Comparison of ENCODE assay signal across 11 mouse cellular contexts in the genomic region with DNA sequence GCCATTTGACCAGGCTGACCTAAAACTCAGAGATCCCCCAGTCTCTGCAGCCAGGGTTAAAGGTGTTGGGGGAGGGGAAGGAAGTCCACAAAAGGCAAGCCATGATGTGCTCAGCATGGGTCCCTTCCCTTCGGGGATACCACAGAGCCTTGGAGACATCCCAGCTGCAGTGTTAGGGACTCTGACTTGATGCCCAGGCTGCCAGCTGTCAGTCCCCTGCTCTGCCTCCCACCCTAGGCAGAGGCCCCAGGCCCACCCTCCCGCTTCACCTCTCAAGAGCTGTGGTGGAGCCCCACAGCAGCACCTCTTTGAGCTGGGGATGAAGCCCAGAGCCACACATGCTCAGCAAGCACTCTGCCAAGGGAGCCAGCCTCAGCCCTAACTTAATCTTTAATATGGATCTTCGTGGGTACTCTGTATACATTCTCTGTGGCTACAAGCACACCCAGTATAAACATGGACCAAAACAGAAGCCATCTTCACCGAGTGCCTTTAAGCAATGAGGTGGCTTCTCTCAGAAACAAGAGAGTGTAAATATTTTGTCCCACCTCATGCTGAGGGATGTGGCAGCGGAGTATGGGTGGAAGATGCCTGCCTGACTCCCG. TPM values are rescaled to one million over a fixed set of nuclear protein-coding genes. Genes with fewer than 3 reads are reported as not detected.
A peak's percentile ranks its signal among the peaks of the same experiment; 100 is the strongest.
DNase-seq lines count a peak whose midpoint lies in the region; ATAC-seq and TF ChIP-seq lines count a peak whose summit lies in the region.
"Had no signal": no experiment of that assay in that cellular context is flagged by ENCODE, and none has a peak within 500 bp of the region (broad histone marks: within the 10 kb centered on the region; RNA-seq: fewer than 3 reads in every experiment).

No protein-coding gene starts in this region.

- H3K27ac ChIP-seq in liver, embryonic 13.5 days = peak overlapping the region; percentile 34
- no peak overlapping the region for H3K27ac ChIP-seq in liver, embryonic 11.5 days (ENCODE audit: low read depth, low read length)
- H3K27ac ChIP-seq in forebrain, embryonic 10.5 days = peak overlapping the region; percentile 62; the same call in 1 of the 2 replicates
- H3K27ac ChIP-seq in hindbrain, embryonic 12.5 days = peak overlapping the region; percentile 56
- H3K27ac ChIP-seq in stomach, embryonic 16.5 days (ENCODE audit: low read length) = peak overlapping the region; percentile 18; the same call in 1 of the 2 replicates

- WGBS in liver, embryonic 13.5 days (ENCODE audit: insufficient replicate concordance) = 62% methylated on average over 6 of the region's 6 CpGs
- 61% methylated on average over 6 of the region's 6 CpGs for WGBS in liver, embryonic 11.5 days
- WGBS in forebrain, embryonic 10.5 days = 75% methylated on average over 6 of the region's 6 CpGs
- 56% methylated on average over 6 of the region's 6 CpGs for WGBS in hindbrain, embryonic 12.5 days
- 50% methylated on average over 6 of the region's 6 CpGs for WGBS in stomach, embryonic 16.5 days
- WGBS in lung, adult 2 months = 66% methylated on average over 6 of the region's 6 CpGs

- no peaks in the 10 kb centered on the region for H3K36me3 ChIP-seq in liver, embryonic 13.5 days
- no peaks in the 10 kb centered on the region for H3K36me3 ChIP-seq in liver, embryonic 11.5 days (ENCODE audit: control insufficient read depth, insufficient read depth, low read length)
- no peaks in the 10 kb centered on the region for H3K36me3 ChIP-seq in forebrain, embryonic 10.5 days (replicated peaks)
- H3K36me3 ChIP-seq in hindbrain, embryonic 12.5 days = no peaks in the 10 kb centered on the region
- H3K36me3 ChIP-seq in stomach, embryonic 16.5 days (ENCODE audit: control insufficient read depth, insufficient read depth, low read length) = no peaks in the 10 kb centered on the region

- TF ChIP-seq CTCF in lung, adult 2 months (IDR thresholded peaks at IDR 0.05; ENCODE audit: insufficient read depth, low read length) = no peak

- H3K9me3 ChIP-seq in liver, embryonic 13.5 days (replicated peaks) = no peaks in the 10 kb centered on the region
- H3K9me3 ChIP-seq in liver, embryonic 11.5 days (ENCODE audit: control insufficient read depth, low read length) = no peaks in the 10 kb centered on the region
- H3K9me3 ChIP-seq in forebrain, embryonic 10.5 days = no peaks in the 10 kb centered on the region
- no peaks in the 10 kb centered on the region for H3K9me3 ChIP-seq in hindbrain, embryonic 12.5 days (replicated peaks)
- no peaks in the 10 kb centered on the region for H3K9me3 ChIP-seq in stomach, embryonic 16.5 days (replicated peaks; ENCODE audit: control insufficient read depth, low read length)

- H3K4me1 ChIP-seq in liver, embryonic 13.5 days (replicated peaks) = peaks cover 79% of the 10 kb centered on the region
- H3K4me1 ChIP-seq in liver, embryonic 11.5 days (replicated peaks; ENCODE audit: control insufficient read depth, insufficient read depth, low read length) = peaks cover 54% of the 10 kb centered on the region
- H3K4me1 ChIP-seq in forebrain, embryonic 10.5 days = peaks cover 52% of the 10 kb centered on the region
- H3K4me1 ChIP-seq in hindbrain, embryonic 12.5 days = peaks cover 40% of the 10 kb centered on the region
- peaks cover 15% of the 10 kb centered on the region for H3K4me1 ChIP-seq in stomach, embryonic 16.5 days (ENCODE audit: control insufficient read depth, insufficient read depth, low read length)
- 0 out of 2 replicates have a peak, but pooled peaks cover 3% of the 10 kb centered on the region for H3K4me1 ChIP-seq in lung, adult 2 months (ENCODE audit: control insufficient read depth, insufficient read depth, low read length)

- no peak for ATAC-seq in liver, embryonic 13.5 days (ENCODE audit: low read depth)
- no peak for ATAC-seq in liver, embryonic 11.5 days (replicated peaks; ENCODE audit: low FRiP score)
- no peak for ATAC-seq in hindbrain, embryonic 12.5 days (ENCODE audit: low FRiP score)
- no peak for ATAC-seq in stomach, embryonic 16.5 days (ENCODE audit: insufficient read depth, low FRiP score)

- H3K4me2 ChIP-seq in liver, embryonic 13.5 days = no peak overlapping the region
- H3K4me2 ChIP-seq in liver, embryonic 11.5 days = no peak overlapping the region
- H3K4me2 ChIP-seq in hindbrain, embryonic 12.5 days (replicated peaks) = no peak overlapping the region
- no peak overlapping the region for H3K4me2 ChIP-seq in stomach, embryonic 16.5 days (ENCODE audit: low read depth, low read length)

- peak overlapping the region; percentile 12; the same call in 1 of the 2 replicates for H3K9ac ChIP-seq in liver, embryonic 13.5 days
- no peak overlapping the region for H3K9ac ChIP-seq in liver, embryonic 11.5 days (ENCODE audit: low read depth, low read length)
- no peak overlapping the region for H3K9ac ChIP-seq in hindbrain, embryonic 12.5 days
- H3K9ac ChIP-seq in stomach, embryonic 16.5 days (ENCODE audit: low read length) = no peak overlapping the region; the same call in 1 of the 2 replicates

- H3K27me3 ChIP-seq in liver, embryonic 13.5 days = no peaks in the 10 kb centered on the region
- H3K27me3 ChIP-seq in liver, embryonic 11.5 days (replicated peaks; ENCODE audit: control insufficient read depth, insufficient read depth, low read length) = no peaks in the 10 kb centered on the region
- H3K27me3 ChIP-seq in forebrain, embryonic 10.5 days (ENCODE audit: poor library complexity, severe bottlenecking) = no peaks in the 10 kb centered on the region
- no peaks in the 10 kb centered on the region; the same call in 1 of the 2 replicates for H3K27me3 ChIP-seq in hindbrain, embryonic 12.5 days
- no peaks in the 10 kb centered on the region for H3K27me3 ChIP-seq in stomach, embryonic 16.5 days (ENCODE audit: control insufficient read depth, insufficient read depth, low read length)

- TF ChIP-seq POLR2A in lung, adult 2 months (IDR thresholded peaks at IDR 0.05; ENCODE audit: borderline replicate concordance, extremely low read depth, low read depth, low read length) = no peak

- no peak overlapping the region for H3K4me3 ChIP-seq in liver, embryonic 13.5 days (replicated peaks)
- no peak overlapping the region for H3K4me3 ChIP-seq in liver, embryonic 11.5 days (ENCODE audit: low read depth, low read length)
- no peak overlapping the region for H3K4me3 ChIP-seq in forebrain, embryonic 10.5 days
- no peak overlapping the region for H3K4me3 ChIP-seq in hindbrain, embryonic 12.5 days
- H3K4me3 ChIP-seq in stomach, embryonic 16.5 days (replicated peaks; ENCODE audit: low read length) = no peak overlapping the region
- no peak overlapping the region for H3K4me3 ChIP-seq in lung, adult 2 months (replicated peaks; ENCODE audit: extremely low read depth, low read depth, low read length)
- H3K4me3 ChIP-seq: erythroblast, embryonic 14.5 days had no signal

- DNase-seq in liver, embryonic 13.5 days = no peak
- no peak for DNase-seq in liver, embryonic 11.5 days (ENCODE audit: low spot score)
- no peak for DNase-seq in forebrain, embryonic 10.5 days (ENCODE audit: extremely low spot score, low spot score)
- no peak for DNase-seq in natural killer cell, adult 2 months (ENCODE audit: low spot score in 2 of 2)
- DNase-seq in lung, adult 2 months = no peak
- no peak for DNase-seq in cerebellum, adult 11 months
- DNase-seq: gastrocnemius, postnatal 25 days; kidney, postnatal 14 days had no signal

RNA-seq across cellular contexts. Expression of a gene that starts 17.6 kb away (rescaled TPM):
- polyA plus RNA-seq in liver, embryonic 13.5 days (2015; fragmentation: Nextera tagmentation; extraction: Ambion mirVana) = 4.5 and 4.6 TPM in 2 replicates
- polyA plus RNA-seq in liver, embryonic 11.5 days (2014; fragmentation: Nextera tagmentation; extraction: Ambion mirVana) = 4.1 and 4.8 TPM in 2 replicates
- 0.52 and 0.65 TPM in 2 replicates for polyA plus RNA-seq in forebrain, embryonic 10.5 days (2016; fragmentation: Nextera tagmentation; extraction: Ambion mirVana)
- 3.7 and 3.8 TPM in 2 replicates for polyA plus RNA-seq in hindbrain, embryonic 12.5 days (2016; fragmentation: Nextera tagmentation; extraction: Ambion mirVana)
- 3.2 and 3.7 TPM in 2 replicates for polyA plus RNA-seq in stomach, embryonic 16.5 days (2015; fragmentation: Nextera tagmentation; extraction: Ambion mirVana)
- polyA plus RNA-seq in lung, adult 2 months (2012; rRNA removed) = 7.7 and 7.8 TPM in 2 replicates

RNA-seq across cellular contexts. Expression of a gene that starts 34.1 kb away (rescaled TPM):
- 18.4 and 18.5 TPM in 2 replicates for polyA plus RNA-seq in liver, embryonic 13.5 days (2015; fragmentation: Nextera tagmentation; extraction: Ambion mirVana)
- polyA plus RNA-seq in liver, embryonic 11.5 days (2014; fragmentation: Nextera tagmentation; extraction: Ambion mirVana) = 23.3 and 29.0 TPM in 2 replicates
- 16.8 and 17.8 TPM in 2 replicates for polyA plus RNA-seq in forebrain, embryonic 10.5 days (2016; fragmentation: Nextera tagmentation; extraction: Ambion mirVana)
- 19.6 and 25.7 TPM in 2 replicates for polyA plus RNA-seq in hindbrain, embryonic 12.5 days (2016; fragmentation: Nextera tagmentation; extraction: Ambion mirVana)
- polyA plus RNA-seq in stomach, embryonic 16.5 days (2015; fragmentation: Nextera tagmentation; extraction: Ambion mirVana) = 27.7 and 30.2 TPM in 2 replicates
- 42.4 and 52.2 TPM in 2 replicates for polyA plus RNA-seq in lung, adult 2 months (2012; rRNA removed)

RNA-seq across cellular contexts. Expression of a gene that starts 37.9 kb away (rescaled TPM):
- polyA plus RNA-seq in liver, embryonic 13.5 days (2015; fragmentation: Nextera tagmentation; extraction: Ambion mirVana) = 83.3 and 84.6 TPM in 2 replicates
- 122 and 138 TPM in 2 replicates for polyA plus RNA-seq in liver, embryonic 11.5 days (2014; fragmentation: Nextera tagmentation; extraction: Ambion mirVana)
- polyA plus RNA-seq in forebrain, embryonic 10.5 days (2016; fragmentation: Nextera tagmentation; extraction: Ambion mirVana) = 136 and 140 TPM in 2 replicates
- 86.4 and 88.8 TPM in 2 replicates for polyA plus RNA-seq in hindbrain, embryonic 12.5 days (2016; fragmentation: Nextera tagmentation; extraction: Ambion mirVana)
- 76.1 and 81.6 TPM in 2 replicates for polyA plus RNA-seq in stomach, embryonic 16.5 days (2015; fragmentation: Nextera tagmentation; extraction: Ambion mirVana)
- polyA plus RNA-seq in lung, adult 2 months (2012; rRNA removed) = 32.3 and 33.6 TPM in 2 replicates

RNA-seq across cellular contexts. Expression of a gene that starts 45.9 kb away (rescaled TPM):
- 16.1 and 18.0 TPM in 2 replicates for polyA plus RNA-seq in liver, embryonic 13.5 days (2015; fragmentation: Nextera tagmentation; extraction: Ambion mirVana)
- polyA plus RNA-seq in liver, embryonic 11.5 days (2014; fragmentation: Nextera tagmentation; extraction: Ambion mirVana) = 31.3 TPM in 2 replicates
- 50.8 and 51.2 TPM in 2 replicates for polyA plus RNA-seq in forebrain, embryonic 10.5 days (2016; fragmentation: Nextera tagmentation; extraction: Ambion mirVana)
- 70.8 and 78.6 TPM in 2 replicates for polyA plus RNA-seq in hindbrain, embryonic 12.5 days (2016; fragmentation: Nextera tagmentation; extraction: Ambion mirVana)
- polyA plus RNA-seq in stomach, embryonic 16.5 days (2015; fragmentation: Nextera tagmentation; extraction: Ambion mirVana) = 39.6 and 44.4 TPM in 2 replicates
- 36.6 and 39.3 TPM in 2 replicates for polyA plus RNA-seq in lung, adult 2 months (2012; rRNA removed)
